ENCODE assay signal across 8 mouse cellular contexts in genomic region chr11:100472197-100472934, GRCm38 (mm10). TPM values are rescaled to one million over a fixed set of nuclear protein-coding genes. Genes with fewer than 3 reads are reported as not detected.
A peak's percentile ranks its signal among the peaks of the same experiment; 100 is the strongest.
DNase-seq lines count a peak whose midpoint lies in the region; ATAC-seq lines count a peak whose summit lies in the region.

Klhl11 (minus strand) TSS chr11:100472741.

- peak within 1 kb of the TSS; percentile 83 for H3K4me3 ChIP-seq in hindbrain, embryonic 13.5 days

- peaks cover 16% of the 10 kb centered on the region for H3K36me3 ChIP-seq in hindbrain, embryonic 13.5 days

- H3K27ac ChIP-seq in hindbrain, embryonic 13.5 days = peak within 1 kb of the TSS; percentile 93

- DNase-seq in NIH3T3 (ENCODE audit: low read depth) = peak; percentile 98
- DNase-seq in cerebellum, postnatal 10 days = peak; percentile 94 to 95
- peak; percentile 83 to 90 for DNase-seq in frontal cortex, postnatal 14 days (ENCODE audit: low spot score in 2 of 2)
- peak; percentile 91 to 92 for DNase-seq in layer of hippocampus, postnatal 25 days (ENCODE audit: extremely low spot score in 1 of 2, low spot score in 1 of 2)
- DNase-seq in lung, postnatal 25 days (ENCODE audit: low spot score) = peak; percentile 90
- peak; percentile 97 for DNase-seq in retina, embryonic 14.5 days (ENCODE audit: low spot score)
- peak; percentile 92 for DNase-seq in thymus, postnatal 4 days

- no peaks in the 10 kb centered on the region for H3K9me3 ChIP-seq in hindbrain, embryonic 13.5 days

- H3K4me2 ChIP-seq in hindbrain, embryonic 13.5 days = peak within 1 kb of the TSS; percentile 82

- H3K27me3 ChIP-seq in hindbrain, embryonic 13.5 days = no peaks in the 10 kb centered on the region

- peak within 1 kb of the TSS; percentile 92 for H3K9ac ChIP-seq in hindbrain, embryonic 13.5 days

- ATAC-seq in hindbrain, embryonic 13.5 days (ENCODE audit: low FRiP score) = peak; percentile 90

- peaks cover 28% of the 10 kb centered on the region for H3K4me1 ChIP-seq in hindbrain, embryonic 13.5 days (replicated peaks)

- WGBS in hindbrain, embryonic 13.5 days = under 1% methylated on average over 83 of the region's 83 CpGs

RNA-seq across cellular contexts. Expression of gene Klhl11, which starts in this region (rescaled TPM):
- 11.0 and 12.2 TPM in 2 replicates for polyA plus RNA-seq in hindbrain, embryonic 13.5 days (2015; fragmentation: Nextera tagmentation; extraction: Ambion mirVana)
- 100 to 1,000 TPM; 106 to 113 TPM for total RNA-seq in layer of hippocampus, postnatal 25 days (2021)

Comparison
In these comparisons a context has a peak if more than half of its experiments do, and no peak if none do; other contexts are left out.
1. Peak in every context shown above with its lines: DNase-seq, ATAC-seq, H3K4me3 ChIP-seq and H3K27ac ChIP-seq.